Mouse (Mus musculus): ENCODE measurements around the gene Kpna7. TPM values are rescaled to one million over a fixed set of nuclear protein-coding genes. Genes with fewer than 3 reads are reported as not detected.

Kpna7 gene
- polyA plus RNA-seq, 1 experiment from 2014 or later = not detected

- no peak for TF ChIP-seq CTCF (IDR thresholded peaks at IDR 0.05; ENCODE audit: low read depth)
- Histone ChIP-seq H3K27ac (no peak overlapping the region), H3K4me2 (ENCODE audit: low read length) (no peak overlapping the region), H3K9me3 (replicated peaks; ENCODE audit: low read length) (no peaks in the 10 kb centered on the region), H3K4me3 (replicated peaks; ENCODE audit: low read depth, low read length) (no peak overlapping the region), H3K9ac (ENCODE audit: low read depth, low read length) (no peak overlapping the region), H3K4me1 (replicated peaks; ENCODE audit: insufficient read depth, low read length) (no peaks in the 10 kb centered on the region), H3K36me3 (ENCODE audit: insufficient read depth, low read length) (no peaks in the 10 kb centered on the region), H3K27me3 (ENCODE audit: insufficient read depth, low read length) (no peaks in the 10 kb centered on the region)
- 78% methylated on average over 5 of the region's 5 CpGs for WGBS
- no peak for DNase-seq (ENCODE audit: low spot score)
- no peak for ATAC-seq (replicated peaks; ENCODE audit: low FRiP score, low read depth)
These were observed 93.3 kb downstream of the Kpna7 start for GRCm38 (mm10) chr5:144990481-144990880.

GRCm38 (mm10) chr5:144990051-144990450 is 93.8 kb downstream of the Kpna7 start:
- H3K9ac ChIP-seq (ENCODE audit: low read depth, low read length) = no peak overlapping the region
- DNase-seq (ENCODE audit: low spot score) (no peak), ATAC-seq (replicated peaks; ENCODE audit: low FRiP score, low read depth) (no peak)
- WGBS = 59% methylated on average over 2 of the region's 2 CpGs
- H3K4me3 ChIP-seq (replicated peaks; ENCODE audit: low read depth, low read length) = no peak overlapping the region
- no peak overlapping the region for H3K27ac ChIP-seq
- no peak overlapping the region for H3K4me2 ChIP-seq (ENCODE audit: low read length)
- no peaks in the 10 kb centered on the region for H3K36me3 ChIP-seq (ENCODE audit: insufficient read depth, low read length)
- H3K27me3 ChIP-seq (ENCODE audit: insufficient read depth, low read length) = no peaks in the 10 kb centered on the region
- H3K4me1 ChIP-seq (replicated peaks; ENCODE audit: insufficient read depth, low read length) = no peaks in the 10 kb centered on the region
- no peak for TF ChIP-seq CTCF (IDR thresholded peaks at IDR 0.05; ENCODE audit: low read depth)
- H3K9me3 ChIP-seq (replicated peaks; ENCODE audit: low read length) = no peaks in the 10 kb centered on the region

- TF ChIP-seq CTCF (IDR thresholded peaks at IDR 0.05; ENCODE audit: low read depth) = no peak
- Histone ChIP-seq H3K27me3 (ENCODE audit: insufficient read depth, low read length) (no peaks in the 10 kb centered on the region), H3K4me2 (ENCODE audit: low read length) (no peak overlapping the region), H3K9ac (ENCODE audit: low read depth, low read length) (no peak overlapping the region), H3K4me1 (replicated peaks; ENCODE audit: insufficient read depth, low read length) (no peaks in the 10 kb centered on the region), H3K27ac (no peak overlapping the region), H3K9me3 (replicated peaks; ENCODE audit: low read length) (no peaks in the 10 kb centered on the region), H3K36me3 (ENCODE audit: insufficient read depth, low read length) (no peaks in the 10 kb centered on the region), H3K4me3 (replicated peaks; ENCODE audit: low read depth, low read length) (no peak overlapping the region)
- DNase-seq (ENCODE audit: low spot score) (no peak), ATAC-seq (replicated peaks; ENCODE audit: low FRiP score, low read depth) (no peak)
- 88% methylated on average over 4 of the region's 4 CpGs for WGBS
These were observed 94.8 kb downstream of the Kpna7 start for GRCm38 (mm10) chr5:144989061-144989405.

GRCm38 (mm10) chr5:144988340-144989060 is 95.3 kb downstream of the Kpna7 start:
- Histone ChIP-seq H3K27ac (no peak overlapping the region), H3K4me1 (replicated peaks; ENCODE audit: insufficient read depth, low read length) (no peaks in the 10 kb centered on the region), H3K4me3 (replicated peaks; ENCODE audit: low read depth, low read length) (no peak overlapping the region), H3K4me2 (ENCODE audit: low read length) (no peak overlapping the region), H3K36me3 (ENCODE audit: insufficient read depth, low read length) (no peaks in the 10 kb centered on the region), H3K9ac (ENCODE audit: low read depth, low read length) (no peak overlapping the region), H3K27me3 (ENCODE audit: insufficient read depth, low read length) (no peaks in the 10 kb centered on the region), H3K9me3 (replicated peaks; ENCODE audit: low read length) (no peaks in the 10 kb centered on the region)
- 45% methylated on average over 9 of the region's 9 CpGs for WGBS
- peak; percentile 88 for DNase-seq (ENCODE audit: low spot score)
- peak; percentile 91 for TF ChIP-seq CTCF (IDR thresholded peaks at IDR 0.05; ENCODE audit: low read depth)
- ATAC-seq (replicated peaks; ENCODE audit: low FRiP score, low read depth) = peak; percentile 36; the same call in 1 of the 2 replicates

GRCm38 (mm10) chr5:144987561-144987960 is 96.3 kb downstream of the Kpna7 start:
- WGBS = 86% methylated on average over 13 of the region's 13 CpGs
- no peak overlapping the region for H3K4me2 ChIP-seq (ENCODE audit: low read length)
- H3K9ac ChIP-seq (ENCODE audit: low read depth, low read length) = no peak overlapping the region
- H3K27me3 ChIP-seq (ENCODE audit: insufficient read depth, low read length) = no peaks in the 10 kb centered on the region
- no peaks in the 10 kb centered on the region for H3K9me3 ChIP-seq (replicated peaks; ENCODE audit: low read length)
- H3K36me3 ChIP-seq (ENCODE audit: insufficient read depth, low read length) = no peaks in the 10 kb centered on the region
- no peak for TF ChIP-seq CTCF (IDR thresholded peaks at IDR 0.05; ENCODE audit: low read depth)
- H3K4me1 ChIP-seq (replicated peaks; ENCODE audit: insufficient read depth, low read length) = no peaks in the 10 kb centered on the region
- H3K27ac ChIP-seq = no peak overlapping the region
- DNase-seq (ENCODE audit: low spot score) (no peak), ATAC-seq (replicated peaks; ENCODE audit: low FRiP score, low read depth) (no peak)
- H3K4me3 ChIP-seq (replicated peaks; ENCODE audit: low read depth, low read length) = no peak overlapping the region

- ATAC-seq (replicated peaks; ENCODE audit: low FRiP score, low read depth) = no peak
- Histone ChIP-seq H3K27ac (no peak overlapping the region), H3K36me3 (ENCODE audit: insufficient read depth, low read length) (no peaks in the 10 kb centered on the region), H3K9me3 (replicated peaks; ENCODE audit: low read length) (no peaks in the 10 kb centered on the region), H3K27me3 (ENCODE audit: insufficient read depth, low read length) (no peaks in the 10 kb centered on the region), H3K4me3 (replicated peaks; ENCODE audit: low read depth, low read length) (no peak overlapping the region), H3K9ac (ENCODE audit: low read depth, low read length) (no peak overlapping the region), H3K4me1 (replicated peaks; ENCODE audit: insufficient read depth, low read length) (no peaks in the 10 kb centered on the region), H3K4me2 (ENCODE audit: low read length) (no peak overlapping the region)
- no peak for DNase-seq (ENCODE audit: low spot score)
- peak; percentile 45; the same call in 1 of the 2 replicates for TF ChIP-seq CTCF (IDR thresholded peaks at IDR 0.05; ENCODE audit: low read depth)
- WGBS = 97% methylated on average over 5 of the region's 5 CpGs
These were observed 99.0 kb downstream of the Kpna7 start for GRCm38 (mm10) chr5:144984839-144985238.

GRCm38 (mm10) chr5:144983227-144983626 is 100.6 kb downstream of the Kpna7 start:
- Histone ChIP-seq H3K36me3 (ENCODE audit: insufficient read depth, low read length) (no peaks in the 10 kb centered on the region), H3K4me3 (replicated peaks; ENCODE audit: low read depth, low read length) (no peak overlapping the region), H3K4me2 (ENCODE audit: low read length) (no peak overlapping the region), H3K9me3 (replicated peaks; ENCODE audit: low read length) (no peaks in the 10 kb centered on the region), H3K27ac (no peak overlapping the region), H3K4me1 (replicated peaks; ENCODE audit: insufficient read depth, low read length) (no peaks in the 10 kb centered on the region), H3K9ac (ENCODE audit: low read depth, low read length) (no peak overlapping the region), H3K27me3 (ENCODE audit: insufficient read depth, low read length) (no peaks in the 10 kb centered on the region)
- DNase-seq (ENCODE audit: low spot score) (no peak), ATAC-seq (replicated peaks; ENCODE audit: low FRiP score, low read depth) (no peak)
- TF ChIP-seq CTCF (IDR thresholded peaks at IDR 0.05; ENCODE audit: low read depth) = peak; percentile 47; the same call in 1 of the 2 replicates
- 95% methylated on average over 3 of the region's 3 CpGs for whole genome bisulfite sequencing
